Mouse (Mus musculus) left cerebral cortex, adult 8-10 months (tissue): ENCODE measurements around the gene Elovl6. TPM values are rescaled to one million over a fixed set of nuclear protein-coding genes. Genes with fewer than 3 reads are reported as not detected.

Experiments used
- DNase-seq, 2 experiments: peaks; one replicate each; pipeline ENCODE4 v3.0.0; 2022; ENCODE audit warnings: low spot score in 2 of 2
- total RNA-seq, 4 experiments: library from RNA; stranded (reverse); gene quantifications; 2 replicates each; pipeline ENCODE4 v1.2.4; 2022

Gene Elovl6
- total RNA-seq = 10 to 100 TPM; 23.5 to 30.4 (median 25.6) TPM

DNA sequence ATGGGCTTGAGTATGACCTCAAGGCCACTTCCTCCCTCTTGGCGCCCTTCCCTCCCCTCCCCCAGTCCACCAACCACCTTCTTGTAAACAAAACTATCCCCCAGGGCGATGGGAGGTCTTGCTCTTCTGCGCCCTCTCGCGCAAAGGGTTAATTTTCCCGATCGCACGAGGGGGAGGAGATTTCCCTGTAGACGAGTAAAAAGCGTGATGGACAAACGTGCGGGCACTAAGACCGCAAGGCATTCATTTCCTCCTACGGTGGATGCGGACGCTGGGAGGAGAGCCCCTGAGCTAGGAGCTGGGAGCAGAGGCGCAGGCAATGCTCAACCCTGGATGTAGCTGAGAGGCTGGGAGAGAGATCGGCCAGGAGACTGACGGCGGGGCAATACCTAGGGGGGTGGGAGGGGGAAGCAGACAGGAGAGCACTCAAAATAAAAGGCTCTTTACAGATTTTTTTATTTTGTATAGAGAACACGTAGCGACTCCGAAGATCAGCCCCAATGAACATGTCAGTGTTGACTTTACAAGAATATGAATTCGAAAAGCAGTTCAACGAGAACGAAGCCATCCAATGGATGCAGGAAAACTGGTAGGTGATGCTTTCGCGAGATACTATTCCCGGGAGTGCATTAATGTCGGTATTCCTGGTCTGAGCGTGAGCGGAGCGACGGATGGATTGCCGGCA lies at the start of gene Elovl6:
Gene Elovl6 (plus strand): TSS at position 176 of the 685 bp plus-strand sequence.
- DNase-seq = peak; percentile 82 to 85

DNA sequence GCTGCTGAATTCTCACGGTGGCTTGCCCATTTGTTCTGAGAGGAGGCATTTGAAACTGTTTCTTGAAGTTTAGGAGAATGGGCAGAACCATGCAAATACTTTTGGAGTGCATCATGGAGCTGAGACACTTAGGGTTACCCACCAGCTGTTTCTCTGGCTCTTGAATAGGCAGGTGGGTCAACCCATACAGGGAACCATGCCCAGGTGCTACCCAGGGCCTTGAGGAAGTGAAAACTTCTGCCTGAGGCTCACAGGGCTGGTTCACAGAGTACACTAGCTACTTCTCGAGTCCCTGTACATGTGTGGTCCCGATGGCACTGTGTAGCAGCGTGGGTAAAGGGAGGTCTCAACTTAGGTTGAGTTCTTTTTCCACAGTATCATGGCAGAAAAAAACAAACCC lies 43.4 kb upstream of the Elovl6 start:
- DNase-seq = no peak

DNA sequence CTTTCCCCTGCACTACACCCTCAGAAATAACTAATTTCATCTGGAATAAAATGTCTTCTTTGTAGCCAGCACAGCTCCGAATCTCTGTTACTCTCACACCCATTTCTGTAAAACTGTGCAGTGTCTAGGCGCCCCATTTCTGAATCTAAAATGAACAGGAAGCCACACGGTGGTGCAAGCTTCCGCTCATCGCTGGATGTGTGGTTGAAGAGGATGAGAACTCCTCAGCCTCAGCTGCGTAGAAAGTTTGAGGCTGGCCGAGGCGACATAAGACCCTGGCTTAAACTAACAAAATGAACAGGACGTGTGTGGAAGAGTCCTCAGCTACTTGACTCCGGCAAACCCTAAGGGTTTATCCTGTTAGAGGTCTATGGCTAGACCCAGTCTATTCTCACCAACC lies 38.0 kb upstream of the Elovl6 start:
- no peak for DNase-seq

DNA sequence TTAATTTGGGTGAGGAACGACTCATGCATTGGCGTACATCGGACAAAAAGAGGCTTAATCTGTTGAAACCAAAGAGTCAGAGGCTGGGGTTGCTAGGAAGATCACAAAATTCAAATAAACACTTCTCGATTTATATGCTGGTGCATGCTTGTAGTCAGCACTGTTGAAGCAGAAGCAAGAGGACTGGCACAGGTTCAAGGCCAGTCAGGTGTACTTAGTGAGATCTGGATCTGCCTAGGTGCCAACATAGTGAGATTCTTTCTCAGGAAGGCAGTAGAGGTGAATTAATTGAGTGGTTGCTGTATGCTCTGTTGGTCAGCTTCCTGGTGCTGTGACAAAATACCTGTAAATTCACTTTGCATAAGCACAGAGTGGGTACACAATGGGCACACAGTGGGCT lies 37.4 kb upstream of the Elovl6 start:
- no peak for DNase-seq

DNA sequence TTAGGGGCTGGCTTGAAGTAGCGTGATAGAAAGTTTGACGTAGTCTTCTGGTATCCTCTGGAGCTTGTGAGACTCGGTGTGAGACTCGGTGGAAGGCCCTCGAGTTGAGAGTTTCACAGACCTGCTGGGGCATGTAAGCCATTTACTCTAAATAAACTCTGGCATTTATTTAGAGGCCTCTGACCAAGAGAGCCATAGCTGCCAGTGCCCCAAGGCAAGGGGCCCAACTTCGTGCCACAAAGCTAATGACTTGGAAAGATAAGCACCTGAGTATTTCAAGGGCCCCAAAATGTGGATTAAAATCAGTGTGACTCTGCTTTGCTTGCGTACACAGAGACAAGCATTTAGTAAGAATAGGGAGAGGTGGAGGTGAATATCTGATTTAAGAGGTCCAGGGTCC lies 28.4 kb upstream of the Elovl6 start:
- DNase-seq = no peak

DNA sequence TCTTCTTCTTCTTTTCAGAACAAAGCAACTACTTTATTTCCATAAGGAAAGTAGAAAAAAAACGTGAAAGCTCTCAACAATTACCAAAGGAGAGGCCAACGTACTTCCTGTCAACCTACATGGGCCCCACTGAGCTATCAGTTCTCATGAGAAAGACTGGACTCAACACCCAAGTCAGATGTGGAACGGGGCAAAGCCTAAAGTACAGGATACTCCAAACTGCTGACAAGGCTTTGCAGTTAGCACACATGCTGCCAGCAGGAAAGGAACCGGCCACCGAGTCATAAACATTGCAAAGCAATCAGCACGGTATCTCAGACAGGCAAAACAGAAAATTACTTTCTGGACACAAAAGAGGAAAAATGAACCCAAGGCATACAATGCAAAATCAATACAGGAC lies 27.2 kb upstream of the Elovl6 start:
- DNase-seq = no peak

DNA sequence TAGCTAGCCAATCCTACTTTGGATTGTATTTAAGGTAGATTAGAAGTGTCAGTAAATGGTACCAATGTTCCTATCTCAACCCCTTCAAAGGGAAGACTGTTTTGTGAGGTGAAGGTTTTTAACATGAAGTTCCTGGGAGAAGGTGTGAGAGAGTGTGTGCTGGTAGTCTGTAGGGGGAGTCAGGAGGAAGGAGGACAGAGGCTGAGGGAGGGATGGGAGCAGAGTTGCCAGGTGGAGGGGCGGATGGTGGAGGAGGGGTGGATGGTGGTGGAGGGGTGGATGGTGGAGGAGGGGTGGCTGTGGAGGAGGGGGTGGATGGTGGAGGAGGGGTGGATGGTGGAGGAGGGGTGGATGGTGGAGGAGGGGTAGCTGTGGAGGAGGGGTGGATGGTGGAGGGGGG lies 24.4 kb upstream of the Elovl6 start:
- DNase-seq = no peak

DNA sequence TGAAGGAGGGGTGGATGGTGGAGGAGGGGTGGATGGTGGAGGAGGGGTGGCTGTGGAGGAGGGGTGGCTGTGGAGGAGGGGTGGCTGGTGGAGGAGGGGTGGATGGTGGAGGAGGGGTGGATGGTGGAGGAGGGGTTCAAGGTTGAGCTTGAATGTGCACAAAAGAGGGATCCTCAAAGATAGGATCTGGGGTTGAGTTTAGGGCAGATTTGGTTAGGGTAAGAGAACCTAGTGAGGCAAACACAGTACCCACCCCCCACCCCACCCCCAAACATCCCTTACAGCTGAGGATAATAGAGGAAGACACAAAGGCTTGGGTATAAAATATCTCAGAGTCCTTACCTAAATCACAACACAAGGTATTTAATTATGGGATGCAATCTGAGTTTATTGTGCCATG lies 23.6 kb upstream of the Elovl6 start:
- no peak for DNase-seq

DNA sequence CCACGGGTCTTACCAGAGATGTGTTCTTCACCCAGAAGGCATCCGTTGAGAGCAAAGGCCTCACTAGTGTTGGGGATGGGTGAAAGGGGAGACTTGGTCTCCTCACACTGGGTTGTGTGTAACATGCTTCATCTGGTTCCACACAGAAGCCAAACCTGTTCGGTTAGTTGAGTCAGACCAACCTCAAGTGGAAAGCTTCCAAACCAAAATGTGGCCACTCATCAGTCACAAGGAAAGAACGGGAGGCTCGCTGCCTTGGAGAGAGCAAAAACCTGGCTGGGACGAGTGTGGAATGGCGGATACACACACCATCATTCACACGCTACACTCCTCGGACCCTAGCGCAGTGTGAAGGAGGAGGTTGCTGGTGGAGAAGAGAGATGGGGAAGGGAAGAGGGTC lies 22.4 kb upstream of the Elovl6 start:
- no peak for DNase-seq

DNA sequence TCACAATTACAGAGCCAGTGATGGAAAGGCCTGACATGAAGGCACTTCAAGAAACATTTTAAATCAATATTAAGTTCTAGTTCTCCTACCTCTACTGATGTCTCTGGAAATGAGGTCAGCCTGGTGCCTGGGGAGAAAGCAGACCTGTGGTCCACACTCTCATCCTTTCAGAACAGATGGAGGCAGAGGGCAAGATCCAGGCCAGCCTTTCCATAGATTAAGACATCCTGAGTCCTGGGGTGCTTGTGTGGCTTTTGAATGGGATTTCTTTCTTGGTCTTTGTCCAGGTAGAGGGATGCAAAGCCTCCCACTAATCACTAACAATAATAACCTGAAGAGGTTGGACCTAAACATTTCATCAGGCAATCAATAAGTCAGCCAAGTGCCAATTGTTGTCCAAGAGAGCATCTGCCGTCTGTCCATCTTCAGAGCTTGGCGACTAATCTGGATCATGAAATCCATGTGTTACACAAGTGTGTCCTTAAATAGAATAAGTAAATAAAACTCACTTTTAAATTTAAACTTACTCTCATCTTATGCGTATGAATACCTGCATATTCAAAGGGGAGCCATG lies 16.2 kb upstream of the Elovl6 start:
- DNase-seq = no peak

DNA sequence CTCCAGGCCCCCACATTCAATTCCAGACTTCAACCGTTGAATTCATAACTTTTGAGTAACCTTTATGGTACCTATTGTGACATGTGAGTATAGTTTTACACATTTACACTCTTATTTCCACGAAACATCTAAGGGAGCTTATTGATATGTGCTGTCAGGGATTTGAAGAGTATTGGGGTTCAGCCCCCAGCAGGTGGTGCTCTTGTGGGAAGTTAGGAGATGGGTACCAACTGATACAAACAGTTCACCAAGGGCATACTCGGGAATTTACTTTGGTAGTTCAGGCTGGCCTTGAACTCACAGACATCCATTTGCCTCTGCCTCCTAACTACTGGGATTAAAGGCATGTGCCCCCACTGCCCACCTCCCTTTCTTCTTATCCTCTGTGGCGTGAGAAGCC lies 11.7 kb upstream of the Elovl6 start:
- DNase-seq = no peak

DNA sequence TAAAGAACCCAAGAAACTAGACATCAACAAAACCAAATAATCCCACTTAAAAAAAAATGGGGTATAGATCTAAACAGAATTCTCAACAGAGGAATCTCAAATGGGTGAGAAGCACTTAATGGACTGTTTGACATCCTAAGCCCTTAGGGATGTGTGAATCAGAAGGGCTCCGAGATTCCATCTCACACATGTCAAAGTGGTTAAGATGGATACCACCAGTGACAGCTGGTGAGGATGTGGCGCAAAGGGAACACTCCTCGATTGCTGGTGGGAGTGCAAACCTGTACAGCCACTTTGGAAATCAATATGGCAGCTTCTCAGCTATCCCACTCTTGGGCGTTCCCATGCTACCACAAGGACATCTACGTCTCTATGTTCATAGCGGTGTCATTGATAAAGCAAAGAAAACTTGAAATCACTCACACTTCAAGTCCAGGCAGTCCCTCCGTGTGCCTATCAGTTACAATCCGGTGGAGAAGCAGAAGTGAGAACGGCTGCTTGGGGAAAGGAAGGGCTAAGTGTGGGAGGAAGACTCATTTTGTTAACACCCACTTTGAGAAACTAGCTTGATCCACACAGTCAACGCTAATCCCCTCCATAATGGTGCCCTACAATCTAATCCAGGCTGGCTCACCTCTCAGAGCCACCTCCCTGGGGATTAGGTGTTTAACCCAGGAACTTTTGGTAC lies 8.6 kb upstream of the Elovl6 start:
- DNase-seq = no peak

DNA sequence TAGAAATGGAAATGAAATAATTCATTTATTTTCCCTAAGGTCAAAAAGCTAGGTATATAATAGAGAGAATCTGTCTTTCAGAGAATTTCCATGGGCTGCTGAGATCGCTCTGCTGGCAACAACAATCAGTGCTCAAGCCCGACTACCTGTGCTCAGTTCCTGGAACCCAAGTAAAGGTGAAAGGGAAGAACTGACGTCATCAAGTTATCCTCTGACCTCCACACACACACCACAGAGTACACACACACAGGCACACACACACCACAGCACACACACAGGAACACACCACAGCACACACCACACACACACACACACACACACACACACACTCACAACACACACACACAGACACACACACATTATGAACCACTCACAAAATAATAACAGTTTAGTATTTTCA lies 5.1 kb upstream of the Elovl6 start:
- DNase-seq = no peak

DNA sequence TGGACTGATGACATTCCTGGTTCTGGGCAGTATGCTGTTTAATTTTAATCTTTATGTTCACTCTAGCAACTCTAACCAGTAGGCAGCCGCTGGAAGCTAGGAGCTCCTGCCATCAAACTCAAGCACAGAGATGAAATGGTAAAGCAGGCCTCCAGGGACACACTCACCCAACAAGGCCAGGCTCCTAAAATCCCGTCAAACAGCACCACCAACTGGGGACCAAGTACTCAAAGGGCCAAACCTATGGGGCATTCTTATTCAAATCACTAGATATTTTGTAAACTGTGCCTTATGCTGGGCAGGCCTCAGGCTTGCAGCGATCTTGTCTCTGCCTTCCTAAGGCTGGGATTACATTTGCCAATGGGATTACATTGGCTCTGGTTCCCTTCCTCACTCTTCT lies 2.8 kb upstream of the Elovl6 start:
- DNase-seq = no peak

DNA sequence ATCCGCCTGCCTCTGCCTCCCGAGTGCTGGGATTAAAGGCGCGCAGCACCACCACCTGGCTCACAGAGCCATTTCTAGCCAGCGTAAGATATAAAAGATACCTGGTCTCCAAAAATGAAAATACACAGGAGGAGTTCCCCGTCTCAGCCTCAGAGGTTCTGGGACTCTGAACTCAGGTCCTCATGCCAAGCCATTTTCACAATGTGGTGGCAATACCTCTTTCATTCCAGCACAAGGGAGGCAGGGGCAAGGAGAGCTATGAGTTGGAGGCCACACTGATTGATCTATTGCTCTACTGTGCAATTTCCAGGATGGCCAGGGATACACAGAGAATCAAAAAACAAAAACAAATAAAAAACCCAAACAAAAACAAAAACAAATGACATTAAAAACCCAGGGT lies 1.7 kb upstream of the Elovl6 start:
- DNase-seq = no peak

DNA sequence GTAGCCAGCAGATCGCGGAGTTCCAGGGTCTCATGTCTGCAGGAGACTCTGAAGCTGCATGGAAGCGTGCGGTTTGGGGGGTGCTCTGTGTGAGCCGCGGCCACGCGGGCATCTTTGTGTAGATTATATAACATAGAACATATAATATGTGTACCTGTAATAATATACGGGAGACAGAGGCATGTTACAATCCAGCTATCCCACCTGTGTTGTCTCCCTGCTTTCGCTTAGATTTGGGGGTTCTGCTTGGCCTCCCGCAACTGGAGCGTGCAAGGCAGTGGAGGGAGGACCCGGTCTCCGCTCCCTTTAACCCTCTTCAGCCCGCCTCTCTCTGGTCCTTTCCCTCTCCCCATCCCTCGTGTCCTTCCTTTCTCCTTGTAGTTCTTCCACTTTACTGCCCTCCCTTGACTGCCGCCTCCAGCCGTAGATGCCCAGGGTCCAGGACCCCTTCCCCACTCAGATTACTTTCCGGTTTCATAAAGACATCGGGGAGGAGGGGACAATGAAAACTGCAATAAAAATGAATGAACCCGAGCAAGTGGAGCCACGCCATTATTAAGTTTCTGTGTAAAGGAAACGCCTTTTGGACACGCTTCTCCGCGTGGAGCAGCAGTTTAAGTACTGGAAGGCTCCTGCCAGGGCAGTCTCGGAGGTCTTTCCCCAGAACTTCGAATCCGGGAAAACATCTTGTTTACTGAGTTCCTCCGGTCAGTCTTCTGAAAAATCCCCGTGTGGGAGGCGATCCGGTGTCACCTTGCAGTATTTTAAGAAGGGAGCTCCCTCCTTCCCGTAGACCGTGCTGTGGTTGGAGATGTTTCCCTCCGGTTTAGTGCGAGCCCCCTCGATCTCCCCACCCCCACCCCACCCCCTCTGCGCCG lies 949 bp downstream of the Elovl6 start:
- DNase-seq = peak in 1 of 2 experiments; percentile 54

DNA sequence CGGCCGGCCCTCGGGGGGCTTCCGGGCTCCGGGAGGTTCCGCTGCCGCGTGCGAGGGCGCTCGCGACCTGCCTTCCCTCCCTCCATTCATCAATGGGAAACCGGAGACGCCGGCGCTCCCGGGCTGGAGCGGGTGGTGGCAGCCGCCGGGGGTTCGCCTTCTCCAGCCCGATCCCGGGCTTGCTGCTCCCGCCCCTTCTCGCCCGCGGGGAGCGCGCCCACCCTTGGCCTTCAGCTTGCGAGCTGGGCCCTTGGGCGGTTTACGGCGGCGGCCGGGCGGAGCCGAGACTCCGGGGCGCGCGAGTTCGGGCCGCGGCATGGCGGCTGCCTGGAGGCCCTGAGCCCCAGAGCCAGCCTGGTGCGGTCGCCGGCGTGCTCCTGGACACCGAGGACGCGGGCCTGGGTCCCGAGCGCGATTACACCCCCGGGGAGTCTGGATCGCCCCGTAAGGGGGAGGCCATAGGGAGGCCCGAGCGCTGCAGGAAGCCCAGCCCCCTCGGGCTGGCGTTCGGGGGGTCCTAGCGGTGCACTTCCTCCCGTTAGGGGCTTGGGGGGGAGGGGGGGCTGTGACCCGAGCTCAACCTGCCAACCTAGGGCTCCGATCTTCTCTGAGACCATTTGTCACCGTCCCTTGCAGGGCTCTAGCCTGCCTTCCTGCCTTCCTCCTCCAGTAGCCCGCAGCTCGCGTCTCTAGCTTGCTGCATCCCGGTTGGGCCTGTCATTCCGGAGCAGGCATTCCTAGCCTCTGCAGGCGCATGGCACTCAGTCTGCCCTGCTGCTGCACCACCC lies 1.8 kb downstream of the Elovl6 start:
- peak; percentile 48 to 56 for DNase-seq

DNA sequence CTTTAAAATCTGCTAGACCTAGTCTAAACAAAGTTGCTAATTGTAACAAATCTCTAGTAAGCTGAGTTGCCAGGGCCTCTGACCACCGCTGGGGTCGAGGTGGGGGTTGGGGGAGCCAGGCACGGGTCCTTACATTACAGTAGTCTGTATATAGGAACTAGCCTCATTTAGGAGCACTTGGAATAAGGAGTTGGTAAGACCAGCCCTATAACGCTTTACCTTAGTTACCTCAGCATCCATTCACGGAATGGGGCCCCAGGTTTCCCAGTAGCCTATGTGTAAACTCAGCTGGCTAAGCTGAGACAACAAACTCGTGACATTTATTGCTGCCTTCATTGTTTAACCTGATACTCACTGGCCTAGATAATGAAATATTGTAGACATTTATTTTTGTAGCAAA lies 3.3 kb downstream of the Elovl6 start:
- DNase-seq = no peak

DNA sequence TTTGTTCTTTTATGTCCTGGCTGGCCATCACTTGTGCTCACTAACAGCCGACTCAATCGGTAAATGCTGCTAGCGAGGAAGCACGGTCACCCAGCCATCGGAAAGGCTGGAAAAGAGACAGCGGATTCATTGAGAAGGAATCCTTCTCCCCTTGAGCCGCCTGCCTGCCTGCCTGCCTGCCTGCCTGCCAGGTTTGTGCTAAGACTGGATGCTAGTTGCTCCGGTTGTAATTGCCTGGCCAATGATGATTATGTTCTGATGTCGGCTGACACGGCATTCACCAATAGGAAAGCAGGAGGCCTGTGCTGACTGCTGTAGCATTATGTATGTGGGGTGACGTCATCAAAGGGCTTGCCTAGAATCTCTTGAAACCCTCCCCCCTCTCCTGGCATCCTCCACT lies 4.0 kb downstream of the Elovl6 start:
- DNase-seq = peak; percentile 96 to 98

DNA sequence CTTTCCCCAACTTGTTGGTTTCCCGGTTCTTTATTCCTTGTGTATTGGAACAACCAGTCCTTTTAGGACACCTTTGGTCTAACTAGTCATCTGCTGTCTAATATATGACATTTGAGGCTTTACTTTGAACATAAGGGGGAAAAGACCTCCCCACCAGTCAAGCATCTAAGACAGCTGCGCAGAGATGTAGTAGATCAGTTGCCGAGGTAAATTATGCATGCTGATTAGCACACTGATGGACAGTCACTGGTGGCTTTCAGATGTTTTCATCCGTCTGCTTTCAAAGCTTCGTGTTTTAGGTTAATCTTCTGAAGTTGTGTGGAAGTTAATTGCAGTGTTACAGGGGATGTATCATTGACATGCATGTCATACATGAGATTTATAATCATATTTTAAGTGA lies 5.8 kb downstream of the Elovl6 start:
- DNase-seq = no peak

DNA sequence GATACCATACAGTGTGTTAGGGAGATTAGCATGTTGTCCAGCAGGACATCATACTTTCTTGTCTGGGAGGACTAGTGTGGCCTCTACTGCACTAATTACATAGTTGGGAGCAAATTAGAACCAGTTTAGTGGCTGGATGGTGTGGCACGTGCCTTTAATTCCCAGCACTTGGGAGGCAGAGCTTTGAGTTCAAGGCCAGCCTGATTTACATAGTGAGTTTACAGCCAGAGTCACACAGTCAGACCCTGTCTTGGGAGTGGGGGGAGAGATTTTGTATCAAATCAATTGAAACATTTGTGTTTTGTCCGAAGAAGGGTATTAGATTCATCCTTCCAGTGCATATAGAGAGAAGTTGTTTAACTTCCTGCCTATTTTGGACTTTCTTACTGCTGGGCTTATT lies 8.7 kb downstream of the Elovl6 start:
- DNase-seq = no peak
